Mouse (Mus musculus) erythroid progenitor cell, adult 5-6 weeks (primary cell): Measurements from ENCODE around the gene Gm6614. TPM values are rescaled to one million over a fixed set of nuclear protein-coding genes. Genes with fewer than 3 reads are reported as not detected.
"Not testable (repeated sequence)": the region's sequence is repeated elsewhere in the genome, so short reads cannot be mapped to it uniquely, and the experiment has no call there.

Experiments used
- ATAC-seq: replicated peaks from 2 replicates; pipeline ENCODE4 v1.8.0; 2016; ENCODE audit warnings: moderate number of reproducible peaks, mild to moderate bottlenecking, moderate TSS enrichment, inconsistent platforms; ENCODE audit not compliant: poor library complexity, low FRiP score, severe bottlenecking
- total RNA-seq, 2 experiments: library from RNA; stranded (forward) in 1 of 2; stranded (reverse) in 1 of 2; fragments of 150-400 nt in 1 of 2; fragments of 186-747, 209-891 nt in 1 of 2; gene quantifications; 2 replicates each; pipeline versions ENCODE4 v1.2.3 to v1.2.4; 2015 to 2017; ENCODE audit warnings: low replicate concordance in 2 of 2

Gm6614 gene
- not detected in 2 replicates for total RNA-seq (2015; ENCODE audit: low replicate concordance)
- not detected in 2 replicates for total RNA-seq (2017; ENCODE audit: low replicate concordance)

DNA sequence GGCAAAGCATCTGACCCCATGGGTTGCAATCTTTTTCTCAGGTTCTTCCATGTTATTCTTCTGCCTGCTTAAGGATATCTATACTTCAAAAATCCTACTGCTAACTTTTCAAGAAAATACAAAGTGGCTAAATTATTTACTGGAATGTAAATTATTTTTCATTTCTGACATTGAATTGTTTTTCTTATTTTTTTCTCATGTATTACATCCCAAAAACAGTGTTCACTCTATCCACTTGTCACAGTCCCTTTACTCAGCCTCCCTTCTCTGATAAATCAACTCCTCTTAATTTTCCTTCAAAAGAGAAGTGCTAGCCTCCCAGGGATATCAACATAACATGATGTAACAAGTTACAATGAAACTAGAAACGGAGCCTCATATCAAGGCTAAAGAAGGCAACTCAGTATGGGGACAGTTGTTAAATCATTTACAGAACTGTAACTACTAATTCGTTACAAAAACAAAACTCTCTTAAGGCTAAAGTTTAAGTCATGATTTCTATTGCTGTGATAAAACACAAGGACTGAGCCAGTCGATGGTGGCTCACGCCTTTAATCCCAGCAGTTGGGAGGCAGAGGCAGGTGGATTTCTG, at the start of gene Gm6614:
Gm6614 (minus strand) TSS at position 51 of the 592 bp plus-strand sequence.
- ATAC-seq: no peak

DNA sequence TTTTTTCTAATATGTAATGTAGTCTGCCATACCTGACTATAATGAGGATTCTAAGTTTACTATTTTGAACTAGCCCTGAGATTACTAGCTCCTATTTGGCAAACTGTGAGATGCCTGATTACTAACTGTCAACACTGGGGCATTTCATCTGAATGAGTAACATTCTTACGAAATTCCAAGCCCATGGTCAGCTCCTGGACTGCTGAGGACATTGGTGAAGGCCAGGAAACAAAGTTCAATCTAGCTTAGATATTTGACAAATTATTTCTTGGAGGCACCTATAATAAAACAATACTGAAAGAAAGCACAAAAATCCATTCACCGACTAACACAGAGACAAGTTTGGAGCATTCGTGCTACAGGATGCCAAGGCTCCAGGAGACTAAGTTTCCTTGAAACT, 47.1 kb upstream of the Gm6614 start:
- not testable (repeated sequence) for ATAC-seq

DNA sequence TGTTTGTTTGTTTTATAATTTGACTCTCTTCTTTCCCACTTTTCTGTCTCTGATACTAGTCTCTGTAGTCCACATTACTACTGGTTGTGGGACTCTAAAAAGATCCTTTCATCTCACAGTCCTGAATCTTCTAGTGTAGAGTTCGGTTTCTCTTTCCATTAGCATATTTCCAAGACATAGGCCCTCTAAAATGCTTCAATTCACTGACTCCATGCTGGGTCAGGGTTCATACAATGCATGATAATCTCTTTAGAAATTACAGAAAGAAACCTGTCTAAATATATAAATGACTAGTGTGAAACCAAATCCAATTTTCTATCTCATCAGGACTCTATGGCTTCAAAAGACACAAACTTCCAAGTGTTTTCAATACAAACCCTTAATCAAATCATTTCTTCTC, 36.5 kb upstream of the Gm6614 start:
- no peak for ATAC-seq

DNA sequence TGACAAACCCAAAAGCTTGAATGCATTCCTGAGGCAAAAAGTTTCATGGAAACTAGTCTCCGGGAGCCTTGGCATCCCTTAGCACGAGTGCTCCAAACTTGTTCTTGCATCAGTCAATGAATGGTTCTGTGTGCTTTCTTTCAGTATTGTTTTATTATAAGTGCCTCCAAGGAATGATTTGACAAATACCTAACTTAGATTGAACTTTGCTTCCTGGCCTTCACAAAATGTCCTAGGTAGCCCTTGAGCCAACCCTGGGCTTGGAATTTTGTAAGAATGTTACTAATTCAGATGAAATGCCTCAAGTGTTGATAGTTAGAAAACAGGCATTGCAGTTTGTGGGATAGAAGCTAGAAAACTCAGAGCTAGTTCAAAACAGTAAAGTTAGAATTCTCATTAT, 34.5 kb upstream of the Gm6614 start:
- no peak for ATAC-seq

DNA sequence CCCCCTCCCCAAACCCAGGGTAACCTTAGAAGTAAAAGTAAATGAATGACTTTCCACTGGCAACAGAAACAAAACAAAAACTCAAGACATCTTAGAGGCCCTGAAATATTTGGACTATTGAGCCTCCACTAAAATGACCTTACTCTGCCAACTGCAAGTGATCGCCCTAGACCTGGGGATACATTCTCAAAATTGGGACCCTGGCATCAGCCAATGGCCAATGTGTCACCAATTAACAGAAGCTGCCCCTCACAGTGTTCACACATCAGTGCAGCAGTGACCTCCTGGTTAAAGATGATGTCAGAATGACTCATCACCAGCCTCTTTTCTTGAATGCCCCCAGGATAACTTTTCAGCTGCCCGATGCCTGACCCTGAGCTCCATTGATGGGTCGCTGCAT, 30.7 kb upstream of the Gm6614 start:
- ATAC-seq: no peak

DNA sequence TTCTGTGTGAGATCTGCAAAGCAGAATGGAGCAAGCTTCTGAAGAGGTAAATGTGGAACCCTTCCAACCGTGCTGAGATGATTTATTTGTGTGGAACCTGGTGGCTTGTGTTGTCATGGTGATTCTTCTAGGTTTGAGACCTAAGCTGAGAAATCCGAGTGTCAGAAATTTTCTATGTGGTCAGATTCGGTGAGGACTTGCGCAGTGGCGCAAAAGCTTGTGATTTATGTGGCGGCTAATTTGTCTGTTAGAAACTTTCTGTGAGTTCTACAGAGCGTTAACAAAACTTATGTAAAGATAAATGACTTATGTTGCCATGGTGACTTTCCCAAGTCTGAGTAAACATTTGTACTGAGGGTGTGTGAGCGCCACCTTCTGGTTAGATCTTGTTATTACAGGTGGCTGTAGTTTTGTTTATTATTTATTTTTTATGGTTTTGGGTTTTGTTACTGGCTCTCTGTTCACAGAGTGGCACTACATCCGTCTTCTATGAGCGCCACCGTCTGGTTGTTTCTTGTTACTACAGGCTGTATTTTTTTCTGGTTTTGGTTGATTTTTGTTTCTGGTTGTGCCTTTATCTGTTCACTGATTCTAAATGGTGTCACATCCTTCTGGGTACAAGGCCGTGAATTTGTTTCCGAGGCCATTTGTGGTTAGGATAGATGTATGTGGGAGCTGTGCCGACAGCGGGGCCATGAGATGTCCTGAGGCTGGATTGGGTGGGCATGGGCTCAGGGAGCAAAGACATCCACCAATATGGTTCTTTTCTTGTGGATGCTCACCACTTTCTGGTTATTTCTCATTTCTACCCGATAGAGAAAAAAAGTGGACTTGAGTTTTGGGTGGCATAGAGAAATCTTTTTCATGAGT, 29.3 kb upstream of the Gm6614 start:
- ATAC-seq: no peak

DNA sequence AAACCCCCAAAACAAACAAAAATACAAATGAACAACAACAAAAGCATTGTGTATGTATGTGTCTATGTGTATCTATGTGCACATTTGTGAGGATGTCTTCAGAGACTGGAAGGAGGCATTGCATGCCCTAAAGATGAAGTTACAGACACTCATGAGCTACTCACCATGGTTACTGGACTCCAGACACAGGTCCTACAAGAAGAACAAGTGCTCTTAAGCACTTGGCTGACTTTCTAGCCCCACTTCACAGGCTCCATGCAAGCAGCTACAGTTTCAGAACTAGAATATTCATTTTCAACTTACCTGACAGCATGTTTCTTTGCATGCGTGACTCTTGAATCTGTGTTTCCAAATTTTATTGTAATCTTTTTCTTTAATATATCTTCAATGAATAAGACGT, 24.6 kb upstream of the Gm6614 start:
- ATAC-seq: no peak

DNA sequence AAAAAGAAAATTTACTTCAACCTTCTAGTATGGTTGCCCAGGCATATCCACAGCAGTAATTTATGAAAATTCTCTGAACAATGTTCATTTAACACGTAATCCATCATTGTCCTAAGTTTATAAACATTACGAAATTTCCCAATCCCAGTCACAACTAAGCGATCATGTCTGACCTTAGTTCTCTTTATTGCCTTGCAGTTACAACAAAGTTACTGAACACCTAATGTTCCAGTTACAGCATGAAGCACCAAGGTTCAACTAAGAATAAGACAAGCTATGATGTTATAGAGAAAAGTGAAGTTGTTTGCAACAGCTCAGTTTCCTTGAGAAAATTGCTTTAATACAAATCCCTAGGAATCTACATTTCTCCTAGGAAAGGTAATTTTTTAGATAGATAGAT, 10.5 kb upstream of the Gm6614 start:
- no peak for ATAC-seq

DNA sequence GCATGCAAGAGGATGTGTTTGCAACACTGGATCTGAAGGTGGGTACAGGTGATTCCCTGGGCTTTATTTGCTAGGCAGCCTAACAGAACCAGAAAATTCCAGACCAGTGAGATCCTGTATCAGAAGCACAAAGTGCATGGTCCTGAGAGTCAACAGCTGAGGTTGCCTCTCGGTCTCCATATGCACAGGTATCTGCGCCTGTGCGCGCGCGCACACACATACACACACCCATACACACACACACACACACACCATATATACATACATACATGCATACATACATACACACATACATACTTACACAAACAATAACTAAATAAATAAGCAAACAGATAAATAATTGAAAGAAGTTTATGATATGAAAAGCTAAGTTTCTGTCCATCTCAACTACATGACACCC, 24.4 kb downstream of the Gm6614 start:
- no peak for ATAC-seq

DNA sequence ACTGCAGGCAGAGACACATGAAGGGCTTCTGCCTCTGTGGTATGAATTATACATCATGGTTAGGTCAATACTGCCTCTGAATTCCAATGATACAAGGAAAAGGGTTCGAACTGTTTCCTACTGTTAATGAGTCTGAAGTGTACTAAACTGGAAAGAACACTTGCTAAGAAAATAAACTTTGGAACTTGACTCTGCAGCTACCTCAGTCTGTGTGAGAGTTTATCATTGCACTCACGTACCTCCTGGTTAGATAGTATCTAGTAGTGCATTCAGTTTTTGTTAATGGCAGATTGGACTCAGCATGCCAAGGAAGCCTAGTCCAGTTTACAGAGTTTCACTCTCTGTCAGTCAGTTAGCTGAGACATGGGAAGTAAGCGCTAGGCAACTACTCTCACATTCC, 26.6 kb downstream of the Gm6614 start:
- ATAC-seq: no peak

DNA sequence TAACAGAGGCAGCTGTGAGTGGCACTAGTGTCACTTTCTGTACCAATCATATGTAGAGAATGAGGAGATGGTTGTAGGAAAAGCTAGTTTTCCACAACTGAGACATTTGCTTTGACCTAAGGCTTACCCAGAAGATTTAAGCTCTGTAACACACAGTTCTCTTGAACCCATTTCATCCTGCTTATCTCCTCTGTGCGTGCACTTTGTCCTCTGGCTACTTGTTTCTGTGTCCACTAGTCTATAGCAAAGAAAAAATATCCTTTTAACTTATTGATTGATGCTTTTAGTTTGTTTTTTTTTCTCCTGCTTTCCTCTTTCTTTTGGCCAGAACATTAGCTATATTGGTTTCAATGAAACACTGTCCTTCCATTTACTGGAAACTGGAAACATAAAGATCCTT, 48.8 kb downstream of the Gm6614 start:
- no peak for ATAC-seq

DNA sequence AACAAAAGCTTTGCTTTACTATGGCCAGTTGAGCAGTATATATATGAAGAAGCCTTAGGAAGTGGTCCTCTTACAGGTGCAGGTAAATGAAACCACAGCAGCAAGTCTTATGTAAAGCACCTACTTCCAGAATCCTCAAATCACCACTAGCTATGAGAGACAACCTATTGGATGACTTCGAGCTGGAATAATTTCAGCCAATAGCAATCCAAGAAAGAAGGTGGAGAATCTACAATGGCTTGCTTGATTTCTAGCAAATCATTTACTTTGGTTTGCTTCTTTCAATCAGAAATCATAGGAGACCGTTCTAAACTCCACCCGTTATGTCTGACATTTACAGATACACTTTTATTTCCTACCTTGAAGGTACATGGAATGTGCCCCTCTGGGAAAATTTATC, 49.4 kb downstream of the Gm6614 start:
- no peak for ATAC-seq

DNA sequence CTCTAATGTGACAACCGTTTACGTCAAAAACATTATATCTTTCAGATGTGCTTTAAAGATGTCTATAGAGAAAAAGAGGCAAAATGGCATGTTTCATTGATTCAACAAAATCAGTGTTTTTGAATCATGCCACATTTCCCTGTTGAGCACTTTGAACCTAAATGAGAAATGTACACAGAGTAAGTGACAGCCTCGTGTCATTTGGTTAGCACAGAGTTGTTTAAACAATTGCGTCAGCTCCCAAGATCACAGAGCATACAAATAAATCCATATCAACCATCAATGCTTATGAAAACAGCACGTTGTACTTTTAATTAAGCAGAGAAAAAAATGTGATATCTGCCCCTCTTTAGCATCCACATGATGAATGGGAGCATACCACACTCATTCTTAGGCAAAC, 50.7 kb downstream of the Gm6614 start:
- no peak for ATAC-seq

DNA sequence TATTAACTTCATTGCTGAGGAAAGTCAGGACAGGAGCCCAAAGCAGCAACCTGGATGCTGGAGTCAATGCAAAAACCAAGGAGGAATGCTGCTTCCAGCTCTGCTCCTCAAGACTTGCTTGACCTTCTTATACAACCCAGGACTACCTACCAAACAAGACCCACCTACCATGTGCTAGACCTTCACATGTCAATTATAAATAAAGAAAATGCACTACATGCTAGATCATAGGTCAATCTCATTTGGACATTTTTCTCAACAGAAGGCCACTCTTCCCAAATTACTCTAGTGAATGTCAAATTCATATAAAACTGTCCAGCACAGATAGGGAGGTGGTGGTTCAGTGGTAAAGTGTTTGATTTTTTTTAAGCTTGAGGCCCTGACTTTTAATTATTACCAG, 64.4 kb downstream of the Gm6614 start, which contains the start of gene Slco1a1:
Slco1a1 (minus strand) TSS at position 101 of the 400 bp plus-strand sequence.
- ATAC-seq: no peak

DNA sequence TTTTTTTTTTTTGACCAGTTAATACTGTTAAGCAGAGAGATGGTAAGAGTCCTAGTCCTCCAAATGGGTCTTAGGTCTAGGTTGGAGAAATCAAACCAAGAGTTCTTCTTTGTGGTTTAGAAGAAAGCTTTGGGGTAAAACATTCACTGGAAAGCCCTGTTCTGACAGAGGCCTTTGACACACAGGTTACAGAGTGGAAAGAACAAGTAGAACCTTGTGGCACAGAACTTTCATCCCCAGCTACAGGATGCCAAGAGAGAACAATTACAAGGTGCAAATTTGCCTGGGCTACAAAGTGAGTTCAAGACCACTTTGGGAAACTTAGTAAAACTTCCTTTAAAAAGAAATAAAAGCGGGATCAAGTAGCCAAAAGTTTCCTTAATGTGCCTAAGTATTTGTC, 70.8 kb downstream of the Gm6614 start:
- ATAC-seq: no peak

Other genes starting within 250 kb of the Gm6614 start
- not detected in 2 replicates for gene Gm5724, start 237.6 kb downstream of the Gm6614 start, total RNA-seq (2015; ENCODE audit: low replicate concordance)
- gene Gm5724, start 237.6 kb downstream of the Gm6614 start, total RNA-seq (2017; ENCODE audit: low replicate concordance): not detected in 2 replicates
- not detected in 2 replicates for gene Slco1a4, start 155.2 kb downstream of the Gm6614 start, total RNA-seq (2015; ENCODE audit: low replicate concordance)
- not detected in 2 replicates for gene Slco1a4, start 155.2 kb downstream of the Gm6614 start, total RNA-seq (2017; ENCODE audit: low replicate concordance)
- gene Slco1a1, start 64.5 kb downstream of the Gm6614 start, total RNA-seq (2015; ENCODE audit: low replicate concordance): not detected in 2 replicates
- not detected in 2 replicates for gene Slco1a1, start 64.5 kb downstream of the Gm6614 start, total RNA-seq (2017; ENCODE audit: low replicate concordance)
- not detected in 2 replicates for gene Slco1a6, start 197.1 kb upstream of the Gm6614 start, total RNA-seq (2015; ENCODE audit: low replicate concordance)
- gene Slco1a6, start 197.1 kb upstream of the Gm6614 start, total RNA-seq (2017; ENCODE audit: low replicate concordance): 1.3 TPM in 1 of 2 replicates, not detected in the other